Mouse (Mus musculus) spleen, adult 2 months (tissue): ENCODE results near the gene Cacna1e.

Source experiments
- CTCF ChIP-seq: fragments of 200-500 bp; IDR thresholded peaks from 2 replicates; pipeline ENCODE4 v1.5.1; 2011; ENCODE audit warnings: mild to moderate bottlenecking, inconsistent platforms; ENCODE audit not compliant: insufficient read depth, insufficient read length, insufficient replicate concordance; ENCODE audit errors: extremely low read depth
- POLR2A ChIP-seq: fragments of 200-500 bp; IDR thresholded peaks from 2 replicates; pipeline ENCODE4 v1.6.1; 2011; ENCODE audit warnings: low read depth, low read length, inconsistent platforms

- TF ChIP-seq CTCF (no peak), POLR2A (no peak)
Measured at GRCm38 (mm10) chr1:154661977-154662376, 222.3 kb downstream of the Cacna1e start.
